Mouse (Mus musculus) neural tube, embryonic 13.5 days (tissue): ENCODE measurements around the gene Platr17. TPM values are rescaled to one million over a fixed set of nuclear protein-coding genes. Genes with fewer than 3 reads are reported as not detected.
"Not testable (repeated sequence)": the region's sequence is repeated elsewhere in the genome, so short reads cannot be mapped to it uniquely, and the experiment has no call there.

Experiments used
- ATAC-seq: fragments of 200-750 bp; cut with Nextera tagmentation; 2 replicates; pipeline ENCODE4 v1.8.0; 2017; ENCODE audit warnings: low read depth, mild to moderate bottlenecking, moderate TSS enrichment, moderate library complexity
- H3K27ac ChIP-seq: fragments of 300-500 bp; sonication (generic); replicated peaks from 2 replicates; pipeline ENCODE4 v1.5.1; 2015; ENCODE audit warnings: moderate library complexity, mild to moderate bottlenecking, inconsistent platforms
- H3K27me3 ChIP-seq: fragments of 300-500 bp; sonication (generic); 2 replicates; pipeline ENCODE4 v1.6.1; 2015; ENCODE audit warnings: mild to moderate bottlenecking, inconsistent platforms
- H3K36me3 ChIP-seq: fragments of 300-500 bp; sonication (generic); 2 replicates; pipeline ENCODE4 v1.6.1; 2015; ENCODE audit warnings: mild to moderate bottlenecking, inconsistent platforms
- H3K4me1 ChIP-seq: fragments of 300-500 bp; sonication (generic); replicated peaks from 2 replicates; pipeline ENCODE4 v1.6.1; 2015; ENCODE audit warnings: inconsistent platforms
- H3K4me2 ChIP-seq: fragments of 300-500 bp; sonication (generic); 2 replicates; pipeline ENCODE4 v1.6.1; 2015; ENCODE audit warnings: inconsistent platforms, mild to moderate bottlenecking, moderate library complexity
- H3K4me3 ChIP-seq: fragments of 300-500 bp; sonication (generic); 2 replicates; pipeline ENCODE4 v1.5.1; 2015; ENCODE audit warnings: mild to moderate bottlenecking, inconsistent platforms
- H3K9ac ChIP-seq: fragments of 300-500 bp; sonication (generic); 2 replicates; pipeline ENCODE4 v1.6.1; 2015; ENCODE audit warnings: moderate library complexity, mild to moderate bottlenecking, inconsistent platforms
- H3K9me3 ChIP-seq: fragments of 300-500 bp; sonication (generic); 2 replicates; pipeline ENCODE4 v1.6.1; 2016; ENCODE audit warnings: inconsistent platforms
- WGBS: fragments of 180-500 bp; shearing (Covaris S2); methylation state at CpG from one replicate; pipeline ENCODE4 v1.1.7; 2015; 5-methylcytosine and 5-hydroxymethylcytosine counted together
- polyA plus RNA-seq: library from polyadenylated mRNA; unstranded; fragments of >200 nt; fragmentation: Nextera tagmentation; extraction: Ambion mirVana; gene quantifications from 2 replicates; pipeline ENCODE4 v1.2.1, GENCODE M21; 2015

The Platr17 gene
- polyA plus RNA-seq, 1 experiment from 2014 or later = 0.43 TPM

GRCm38 (mm10) chr17:33938783-33939182, 33.8 kb downstream of the Platr17 start:
- Histone ChIP-seq H3K4me2 (peak overlapping the region; percentile 98), H3K4me3 (peak overlapping the region; percentile 89), H3K27me3 (no peaks in the 10 kb centered on the region), H3K27ac (no peak overlapping the region), H3K9me3 (no peaks in the 10 kb centered on the region), H3K9ac (0 out of 2 replicates have a peak overlapping the region, but pooled peaks have one; percentile 88), H3K36me3 (peaks cover 47% of the 10 kb centered on the region), H3K4me1 (peaks cover 24% of the 10 kb centered on the region)
- ATAC-seq = no peak
- 75% methylated on average over 11 of the region's 11 CpGs for WGBS

GRCm38 (mm10) chr17:33940206-33940805, 35.4 kb downstream of the Platr17 start, which contains the start of the genes Pfdn6 and Wdr46:
Gene Pfdn6 (minus strand): TSS chr17:33940343.
Gene Wdr46 (plus strand): TSS chr17:33940660.
- no peak within 1 kb of the TSS for H3K27ac ChIP-seq
- H3K9ac ChIP-seq = peak within 1 kb of the TSS; percentile 88
- peak; percentile 88 for ATAC-seq
- peaks cover 55% of the 10 kb centered on the region for H3K36me3 ChIP-seq
- under 1% methylated on average over 36 of the region's 36 CpGs for WGBS
- H3K9me3 ChIP-seq = no peaks in the 10 kb centered on the region
- peak within 1 kb of the TSS; percentile 98 for H3K4me2 ChIP-seq
- H3K4me3 ChIP-seq = peak within 1 kb of the TSS; percentile 89
- H3K27me3 ChIP-seq = no peaks in the 10 kb centered on the region
- peaks cover 24% of the 10 kb centered on the region for H3K4me1 ChIP-seq

DNA sequence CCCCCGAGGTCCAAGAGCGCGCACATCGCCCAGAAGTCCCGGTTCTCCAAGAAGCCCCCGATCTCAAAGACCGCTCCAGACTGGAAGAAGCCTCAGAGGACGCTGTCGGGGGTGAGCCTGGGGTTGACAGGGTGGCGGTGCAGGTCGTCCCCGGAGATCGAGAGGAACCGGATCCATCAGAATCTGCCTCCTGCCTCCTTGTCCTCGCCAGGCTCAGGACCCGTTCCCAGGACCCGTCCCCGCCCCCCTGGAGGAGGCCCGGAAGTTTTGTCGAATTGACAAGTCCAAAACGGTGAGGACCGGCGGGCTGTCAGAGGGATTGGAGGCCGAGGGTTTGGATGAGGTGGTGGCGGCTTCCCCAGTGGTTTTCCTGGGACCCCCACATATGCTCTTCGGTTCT, 36.0 kb downstream of the Platr17 start:
- H3K4me1 ChIP-seq = peaks cover 24% of the 10 kb centered on the region
- H3K4me3 ChIP-seq = peak overlapping the region; percentile 89
- ATAC-seq = peak; percentile 13
- H3K27ac ChIP-seq = no peak overlapping the region
- peak overlapping the region; percentile 98 for H3K4me2 ChIP-seq
- no peaks in the 10 kb centered on the region for H3K27me3 ChIP-seq
- no peaks in the 10 kb centered on the region for H3K9me3 ChIP-seq
- peak overlapping the region; percentile 88 for H3K9ac ChIP-seq
- WGBS = 3% methylated on average over 26 of the region's 26 CpGs
- peaks cover 55% of the 10 kb centered on the region for H3K36me3 ChIP-seq

GRCm38 (mm10) chr17:33941381-33941780, 36.4 kb downstream of the Platr17 start:
- 60% methylated on average over 19 of the region's 19 CpGs for WGBS
- Histone ChIP-seq H3K27me3 (no peaks in the 10 kb centered on the region), H3K9ac (peak overlapping the region; percentile 88), H3K36me3 (peaks cover 58% of the 10 kb centered on the region), H3K4me2 (peak overlapping the region; percentile 98), H3K9me3 (no peaks in the 10 kb centered on the region), H3K4me3 (peak overlapping the region; percentile 89), H3K4me1 (peaks cover 24% of the 10 kb centered on the region), H3K27ac (no peak overlapping the region)
- ATAC-seq = no peak

DNA sequence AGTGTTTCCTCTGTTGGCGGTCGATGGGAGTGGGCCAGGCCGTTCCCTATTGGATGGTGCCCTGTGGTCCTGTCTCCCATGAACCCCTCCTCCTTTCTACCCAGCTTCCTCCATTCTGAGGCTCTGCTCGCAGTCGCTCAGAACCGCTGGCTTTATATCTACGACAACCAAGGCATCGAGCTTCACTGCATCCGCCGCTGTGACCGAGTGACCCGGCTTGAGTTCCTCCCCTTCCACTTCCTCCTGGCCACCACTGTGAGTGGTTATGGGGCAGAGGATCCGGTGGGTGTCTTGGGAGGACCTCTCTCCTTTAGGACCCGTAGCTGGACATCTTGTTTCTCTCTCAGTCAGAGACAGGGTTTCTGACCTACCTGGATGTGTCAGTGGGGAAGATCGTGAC, 38.5 kb downstream of the Platr17 start:
- Histone ChIP-seq H3K27me3 (no peaks in the 10 kb centered on the region), H3K9me3 (no peaks in the 10 kb centered on the region), H3K27ac (no peak overlapping the region), H3K9ac (no peak overlapping the region), H3K4me3 (no peak overlapping the region), H3K36me3 (peaks cover 60% of the 10 kb centered on the region), H3K4me2 (no peak overlapping the region), H3K4me1 (peaks cover 28% of the 10 kb centered on the region)
- WGBS = 93% methylated on average over 15 of the region's 15 CpGs
- ATAC-seq = no peak

DNA sequence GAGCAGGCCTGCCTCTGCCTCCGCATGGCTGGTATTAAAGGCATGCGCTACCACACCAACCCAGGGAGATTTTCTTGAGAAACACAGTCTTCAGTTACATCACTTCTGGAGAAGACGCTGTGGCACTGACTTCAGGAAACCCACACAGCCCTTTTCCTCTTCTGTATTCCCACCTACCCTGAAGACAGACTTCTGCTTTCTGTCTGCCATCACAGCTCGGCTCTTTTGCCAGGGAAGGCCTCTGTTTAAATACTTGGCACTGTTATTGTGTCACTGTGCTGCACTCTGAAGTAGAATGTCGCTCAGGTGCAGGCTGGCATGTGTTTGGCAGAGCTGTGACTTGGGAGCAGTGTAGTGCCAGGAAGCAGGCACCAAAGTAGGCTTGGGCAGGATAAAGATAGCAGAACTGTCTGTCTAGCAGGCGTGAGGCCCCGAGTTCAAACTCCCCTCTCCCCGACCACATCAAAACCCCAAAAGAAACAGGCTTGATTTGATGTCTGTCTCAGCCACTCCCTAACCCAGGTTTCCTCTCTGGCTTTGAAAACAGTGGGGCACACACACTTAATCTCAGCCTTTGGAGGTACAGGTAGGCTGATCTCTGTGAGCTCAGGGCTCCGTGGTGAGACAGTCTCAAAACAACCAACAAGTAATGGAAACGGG, 42.6 kb downstream of the Platr17 start:
- Histone ChIP-seq H3K9me3 (no peaks in the 10 kb centered on the region), H3K4me3 (no peak overlapping the region), H3K27ac (no peak overlapping the region), H3K27me3 (no peaks in the 10 kb centered on the region), H3K9ac (no peak overlapping the region), H3K4me2 (no peak overlapping the region), H3K4me1 (peaks cover 45% of the 10 kb centered on the region), H3K36me3 (peaks cover 82% of the 10 kb centered on the region)
- no peak for ATAC-seq
- 93% methylated on average over 10 of the region's 10 CpGs for WGBS

GRCm38 (mm10) chr17:33948090-33948904, 43.4 kb downstream of the Platr17 start:
- H3K9me3 ChIP-seq = no peaks in the 10 kb centered on the region
- H3K9ac ChIP-seq = no peak overlapping the region
- no peak overlapping the region for H3K27ac ChIP-seq
- peaks cover 52% of the 10 kb centered on the region for H3K4me1 ChIP-seq
- H3K36me3 ChIP-seq = peaks cover 85% of the 10 kb centered on the region
- H3K4me3 ChIP-seq = no peak overlapping the region
- 91% methylated on average over 22 of the region's 22 CpGs for WGBS
- no peak for ATAC-seq
- H3K27me3 ChIP-seq = no peaks in the 10 kb centered on the region
- no peak overlapping the region for H3K4me2 ChIP-seq

DNA sequence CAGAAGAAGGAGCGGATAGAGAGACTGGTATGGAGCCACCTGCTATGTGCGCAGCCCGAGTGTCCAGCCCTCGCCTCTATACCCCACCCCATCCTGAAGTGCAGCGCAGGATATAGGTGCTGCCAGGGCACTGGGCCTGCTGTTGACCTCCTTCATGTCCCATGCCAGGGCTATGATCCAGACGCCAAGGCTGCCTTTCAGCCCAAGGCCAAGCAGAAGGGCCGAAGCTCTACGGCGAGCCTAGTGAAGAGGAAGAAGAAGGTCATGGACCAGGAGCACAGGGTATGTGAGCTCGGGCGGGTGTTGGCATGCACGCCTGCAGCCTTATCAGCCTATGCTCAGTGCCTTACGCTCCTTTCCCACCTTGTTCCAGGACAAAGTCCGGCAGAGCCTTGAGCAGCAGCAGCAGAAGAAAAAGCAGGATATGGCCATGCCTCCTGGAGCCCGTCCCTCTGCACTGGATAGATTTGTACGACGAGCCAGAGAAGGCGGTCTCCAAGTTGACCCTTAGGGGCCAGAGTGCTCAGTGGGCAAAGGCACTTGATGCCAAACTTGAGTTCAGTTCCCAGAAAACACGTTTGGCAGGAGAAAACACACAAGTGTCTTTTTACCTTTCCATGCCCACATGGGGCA, 44.1 kb downstream of the Platr17 start:
- Histone ChIP-seq H3K4me1 (peaks cover 60% of the 10 kb centered on the region), H3K36me3 (peaks cover 85% of the 10 kb centered on the region), H3K27ac (no peak overlapping the region), H3K9me3 (no peaks in the 10 kb centered on the region), H3K9ac (0 out of 2 replicates have a peak overlapping the region, but pooled peaks have one; percentile 76), H3K4me2 (no peak overlapping the region), H3K4me3 (no peak overlapping the region), H3K27me3 (no peaks in the 10 kb centered on the region)
- 90% methylated on average over 19 of the region's 19 CpGs for WGBS
- ATAC-seq = no peak

GRCm38 (mm10) chr17:33950131-33950625, 45.2 kb downstream of the Platr17 start:
- no peak for ATAC-seq
- peak overlapping the region; percentile 76 for H3K9ac ChIP-seq
- no peaks in the 10 kb centered on the region for H3K27me3 ChIP-seq
- WGBS = 79% methylated on average over 10 of the region's 10 CpGs
- H3K4me1 ChIP-seq = peaks cover 68% of the 10 kb centered on the region
- peak overlapping the region; percentile 94 for H3K27ac ChIP-seq
- H3K36me3 ChIP-seq = peaks cover 79% of the 10 kb centered on the region
- peak overlapping the region; percentile 93 for H3K4me2 ChIP-seq
- no peaks in the 10 kb centered on the region for H3K9me3 ChIP-seq
- H3K4me3 ChIP-seq = peak overlapping the region; percentile 54

DNA sequence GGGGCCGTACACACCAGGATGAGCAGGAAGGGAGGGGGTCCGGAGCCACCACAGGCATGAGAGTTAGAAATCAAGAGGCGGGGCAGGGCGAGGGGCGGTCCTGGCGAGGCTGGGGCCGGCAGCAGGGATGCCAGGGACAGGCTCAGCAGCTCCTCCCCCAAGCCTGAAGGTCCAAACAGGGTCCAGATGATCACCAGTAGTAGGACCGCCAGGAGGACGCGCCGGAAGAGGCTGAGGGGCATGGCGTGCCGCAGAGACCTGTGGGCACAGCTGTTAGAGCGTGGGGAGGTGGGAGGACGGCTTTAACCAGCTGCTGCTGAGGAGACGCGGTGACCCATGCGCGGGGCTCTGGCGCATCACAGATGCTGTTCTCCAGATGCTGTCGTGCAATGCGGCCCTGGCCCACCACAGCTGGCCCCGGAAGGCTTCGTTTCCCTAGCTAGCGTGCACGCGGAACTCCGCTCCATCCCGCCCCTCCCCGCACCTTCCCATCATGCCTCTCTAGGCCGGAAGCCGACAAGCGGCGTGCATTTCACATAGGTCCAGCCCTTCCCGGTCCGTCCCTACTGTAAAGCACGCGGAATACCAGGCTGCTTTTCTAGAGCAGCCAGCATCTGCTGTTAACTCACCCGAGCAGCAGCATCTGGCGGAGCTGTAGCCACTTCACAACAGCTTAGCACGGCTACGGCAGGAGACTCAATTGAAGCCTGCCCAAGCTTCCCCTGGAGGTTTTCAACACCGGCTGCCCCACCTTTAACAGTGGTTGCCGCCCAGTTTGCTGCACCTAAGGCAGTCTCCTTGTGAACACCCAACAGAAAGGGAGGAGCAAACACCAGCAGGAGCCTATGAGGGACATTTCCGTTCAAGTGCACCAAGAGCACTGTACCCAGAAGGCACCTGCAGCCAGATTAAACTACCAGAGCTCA, 46.3 kb downstream of the Platr17 start, which contains the start of gene B3galt4:
B3galt4 (minus strand) TSS at position 468 of the 926 bp plus-strand sequence.
- Histone ChIP-seq H3K4me3 (peak within 1 kb of the TSS; percentile 54), H3K36me3 (peaks cover 68% of the 10 kb centered on the region), H3K4me1 (peaks cover 69% of the 10 kb centered on the region), H3K27me3 (no peaks in the 10 kb centered on the region), H3K27ac (peak within 1 kb of the TSS; percentile 94), H3K9ac (peak within 1 kb of the TSS; percentile 76), H3K4me2 (peak within 1 kb of the TSS; percentile 93), H3K9me3 (no peaks in the 10 kb centered on the region)
- peak; percentile 73 for ATAC-seq
- 1% methylated on average over 45 of the region's 45 CpGs for whole genome bisulfite sequencing

- Histone ChIP-seq H3K36me3 (peaks cover 62% of the 10 kb centered on the region), H3K9ac (peak overlapping the region; percentile 76), H3K27ac (peak overlapping the region; percentile 94), H3K4me1 (peaks cover 76% of the 10 kb centered on the region), H3K4me2 (peak overlapping the region; percentile 93), H3K4me3 (peak overlapping the region; percentile 54)
- not testable (repeated sequence) for ATAC-seq, H3K27me3 ChIP-seq, H3K9me3 ChIP-seq
- 72% methylated on average over 13 of the region's 13 CpGs for WGBS
Measured at GRCm38 (mm10) chr17:33952015-33952414, 47.1 kb downstream of the Platr17 start.
